Mouse (Mus musculus) ES-E14 (cell line): ENCODE data around the gene Olfr26.

Experiments used
- CHD2 ChIP-seq: IDR thresholded peaks from 2 replicates; pipeline ENCODE4 v1.6.1; 2014; ENCODE audit warnings: mild to moderate bottlenecking, low read depth, low read length, inconsistent platforms
- HCFC1 ChIP-seq: IDR thresholded peaks from 2 replicates; pipeline ENCODE4 v1.6.1; 2012; ENCODE audit warnings: low read length, inconsistent platforms, borderline replicate concordance; ENCODE audit not compliant: insufficient read depth
- ZC3H11A ChIP-seq: IDR thresholded peaks from 2 replicates; pipeline ENCODE4 v1.6.1; 2012; ENCODE audit warnings: low read depth, mild to moderate bottlenecking, inconsistent platforms, low read length, borderline replicate concordance
- ZNF384 ChIP-seq: IDR thresholded peaks from 2 replicates; pipeline ENCODE4 v1.6.1; 2012; ENCODE audit warnings: low read depth, low read length, inconsistent platforms

GRCm38 (mm10) chr9:38854760-38855159 lies at the start of gene Olfr26:
- no peak for TF ChIP-seq CHD2
- no peak for TF ChIP-seq HCFC1
- TF ChIP-seq ZC3H11A = no peak
- no peak for TF ChIP-seq ZNF384
